Mouse (Mus musculus): ENCODE measurements around the gene Lpp. TPM values are rescaled to one million over a fixed set of nuclear protein-coding genes. Genes with fewer than 3 reads are reported as not detected.

Gene Lpp
- polyA plus RNA-seq, 1 experiment from 2014 or later: 10.7 TPM

GRCm38 (mm10) chr16:24464436-24464835, 71.1 kb downstream of the Lpp start:
- Histone ChIP-seq H3K9me3 (ENCODE audit: low read length) (no peaks in the 10 kb centered on the region), H3K27me3 (ENCODE audit: insufficient read depth, low read length) (no peaks in the 10 kb centered on the region), H3K4me2 (ENCODE audit: low read depth, low read length) (no peak overlapping the region), H3K9ac (replicated peaks) (no peak overlapping the region), H3K4me1 (ENCODE audit: insufficient read depth) (peaks cover 11% of the 10 kb centered on the region), H3K36me3 (replicated peaks; ENCODE audit: insufficient read depth, low read length) (no peaks in the 10 kb centered on the region), H3K27ac (ENCODE audit: low read depth) (no peak overlapping the region), H3K4me3 (ENCODE audit: low read depth, low read length) (no peak overlapping the region)
- WGBS (ENCODE audit: insufficient replicate concordance): 71% methylated on average over 5 of the region's 5 CpGs
- DNase-seq (no peak), ATAC-seq (no peak)
- no peak for TF ChIP-seq EP300 (IDR thresholded peaks at IDR 0.05; ENCODE audit: low read depth)
- no peak for TF ChIP-seq CTCF (IDR thresholded peaks at IDR 0.05; ENCODE audit: low read depth)

- no peak for DNase-seq
- TF ChIP-seq CTCF (IDR thresholded peaks at IDR 0.05; ENCODE audit: low read depth): no peak
- no peak for TF ChIP-seq EP300 (IDR thresholded peaks at IDR 0.05; ENCODE audit: low read depth)
- H3K4me3 ChIP-seq (ENCODE audit: low read depth, low read length): no peak overlapping the region
- no peak overlapping the region for H3K4me2 ChIP-seq (ENCODE audit: low read depth, low read length)
- 63% methylated on average over 5 of the region's 5 CpGs for WGBS (ENCODE audit: insufficient replicate concordance)
- no peak for ATAC-seq
- H3K9ac ChIP-seq (replicated peaks): no peak overlapping the region
- H3K27ac ChIP-seq (ENCODE audit: low read depth): no peak overlapping the region
- H3K36me3 ChIP-seq (replicated peaks; ENCODE audit: insufficient read depth, low read length): no peaks in the 10 kb centered on the region
- no peaks in the 10 kb centered on the region for H3K27me3 ChIP-seq (ENCODE audit: insufficient read depth, low read length)
- H3K4me1 ChIP-seq (ENCODE audit: insufficient read depth): peaks cover 15% of the 10 kb centered on the region
- no peaks in the 10 kb centered on the region for H3K9me3 ChIP-seq (ENCODE audit: low read length)
Measured at GRCm38 (mm10) chr16:24465633-24466032, 72.3 kb downstream of the Lpp start.

GRCm38 (mm10) chr16:24467544-24468290, 74.4 kb downstream of the Lpp start:
- Histone ChIP-seq H3K4me3 (ENCODE audit: low read depth, low read length) (no peak overlapping the region), H3K4me2 (ENCODE audit: low read depth, low read length) (no peak overlapping the region), H3K9ac (replicated peaks) (no peak overlapping the region), H3K27me3 (ENCODE audit: insufficient read depth, low read length) (no peaks in the 10 kb centered on the region), H3K27ac (ENCODE audit: low read depth) (no peak overlapping the region), H3K4me1 (ENCODE audit: insufficient read depth) (peaks cover 15% of the 10 kb centered on the region), H3K9me3 (ENCODE audit: low read length) (no peaks in the 10 kb centered on the region), H3K36me3 (replicated peaks; ENCODE audit: insufficient read depth, low read length) (0 out of 2 replicates have a peak, but pooled peaks cover 2% of the 10 kb centered on the region)
- WGBS (ENCODE audit: insufficient replicate concordance): 75% methylated on average over 17 of the region's 17 CpGs
- TF ChIP-seq EP300 (IDR thresholded peaks at IDR 0.05; ENCODE audit: low read depth): no peak
- DNase-seq: no peak
- ATAC-seq: no peak

- H3K4me2 ChIP-seq (ENCODE audit: low read depth, low read length): no peak overlapping the region
- no peak overlapping the region for H3K9ac ChIP-seq (replicated peaks)
- WGBS (ENCODE audit: insufficient replicate concordance): 45% methylated on average over 3 of the region's 3 CpGs
- H3K4me3 ChIP-seq (ENCODE audit: low read depth, low read length): no peak overlapping the region
- no peak for ATAC-seq
- peaks cover 14% of the 10 kb centered on the region for H3K4me1 ChIP-seq (ENCODE audit: insufficient read depth)
- no peaks in the 10 kb centered on the region for H3K9me3 ChIP-seq (ENCODE audit: low read length)
- H3K27ac ChIP-seq (ENCODE audit: low read depth): no peak overlapping the region
- H3K36me3 ChIP-seq (replicated peaks; ENCODE audit: insufficient read depth, low read length): 0 out of 2 replicates have a peak, but pooled peaks cover 2% of the 10 kb centered on the region
- DNase-seq: no peak
- no peaks in the 10 kb centered on the region for H3K27me3 ChIP-seq (ENCODE audit: insufficient read depth, low read length)
- TF ChIP-seq EP300 (IDR thresholded peaks at IDR 0.05; ENCODE audit: low read depth) (no peak), CTCF (IDR thresholded peaks at IDR 0.05; ENCODE audit: low read depth) (no peak)
Measured at GRCm38 (mm10) chr16:24469313-24469712, 76.0 kb downstream of the Lpp start.

GRCm38 (mm10) chr16:24470601-24471000, 77.3 kb downstream of the Lpp start:
- 64% methylated on average over 1 of the region's 1 CpGs for WGBS (ENCODE audit: insufficient replicate concordance)

GRCm38 (mm10) chr16:24471029-24471428, 77.7 kb downstream of the Lpp start:
- Histone ChIP-seq H3K36me3 (replicated peaks; ENCODE audit: insufficient read depth, low read length) (0 out of 2 replicates have a peak, but pooled peaks cover 2% of the 10 kb centered on the region), H3K27me3 (ENCODE audit: insufficient read depth, low read length) (no peaks in the 10 kb centered on the region), H3K9me3 (ENCODE audit: low read length) (no peaks in the 10 kb centered on the region), H3K4me3 (ENCODE audit: low read depth, low read length) (no peak overlapping the region), H3K9ac (replicated peaks) (no peak overlapping the region), H3K27ac (ENCODE audit: low read depth) (no peak overlapping the region), H3K4me2 (ENCODE audit: low read depth, low read length) (no peak overlapping the region), H3K4me1 (ENCODE audit: insufficient read depth) (peaks cover 11% of the 10 kb centered on the region)
- ATAC-seq: no peak
- 71% methylated on average over 4 of the region's 4 CpGs for WGBS (ENCODE audit: insufficient replicate concordance)
- no peak for TF ChIP-seq EP300 (IDR thresholded peaks at IDR 0.05; ENCODE audit: low read depth)
- no peak for TF ChIP-seq CTCF (IDR thresholded peaks at IDR 0.05; ENCODE audit: low read depth)
- no peak for DNase-seq

More at GRCm38 (mm10) chr16:24470601-24471000, 77.3 kb downstream of the Lpp start:
- Histone ChIP-seq H3K9me3 (ENCODE audit: low read length) (no peaks in the 10 kb centered on the region), H3K9ac (replicated peaks) (no peak overlapping the region), H3K4me2 (ENCODE audit: low read depth, low read length) (no peak overlapping the region), H3K27me3 (ENCODE audit: insufficient read depth, low read length) (no peaks in the 10 kb centered on the region), H3K4me3 (ENCODE audit: low read depth, low read length) (no peak overlapping the region), H3K36me3 (replicated peaks; ENCODE audit: insufficient read depth, low read length) (0 out of 2 replicates have a peak, but pooled peaks cover 2% of the 10 kb centered on the region), H3K4me1 (ENCODE audit: insufficient read depth) (peaks cover 11% of the 10 kb centered on the region), H3K27ac (ENCODE audit: low read depth) (no peak overlapping the region)
- no peak for ATAC-seq
- TF ChIP-seq EP300 (IDR thresholded peaks at IDR 0.05; ENCODE audit: low read depth) (no peak), CTCF (IDR thresholded peaks at IDR 0.05; ENCODE audit: low read depth) (no peak)
- no peak for DNase-seq

Measured in liver, postnatal 0 days (tissue).